Mouse (Mus musculus) gastrocnemius, postnatal 14 days (tissue): ENCODE results near the gene Gsx2. TPM values are rescaled to one million over a fixed set of nuclear protein-coding genes. Genes with fewer than 3 reads are reported as not detected.

Source experiments
- DNase-seq: peaks from one replicate; pipeline ENCODE4 v3.0.0; 2021; ENCODE audit warnings: mixed read lengths
- intact Hi-C: fragments of 180-260 bp; cut with DNase I; formaldehyde crosslinking; loops from one replicate; pipeline ENCODE4 v1.15.1; 2025; ENCODE audit warnings: low total_unique reads
- long read RNA-seq, 2 experiments: library from polyadenylated mRNA; stranded (forward); transcript quantifications; one replicate each; pipeline ENCODE4 v2.0.0; 2021
- total RNA-seq, 2 experiments: library from RNA; stranded (reverse); gene quantifications; 2 replicates each; pipeline ENCODE4 v1.2.3; 2021

Gsx2 gene
- total RNA-seq: not detected
- long read RNA-seq, experiment 1: 0 reads
- long read RNA-seq, experiment 2: 0 reads

- intact Hi-C loops: no loop called here
- DNase-seq: no peak
Observed at GRCm38 (mm10) chr5:75075383-75075941, at the start of gene Gsx2. Gene Gsx2, plus strand, starts transcription at chr5:75075601.

- DNase-seq: no peak
- intact Hi-C loops: no loop called here
Observed at GRCm38 (mm10) chr5:75035475-75035874, 39.9 kb upstream of the Gsx2 start.

GRCm38 (mm10) chr5:75039307-75039706, 36.1 kb upstream of the Gsx2 start:
- intact Hi-C loops: no loop called here
- no peak for DNase-seq

- no peak for DNase-seq
- intact Hi-C loops: loop anchor here (10.0 kb wide), 1 partner anchor 78 kb away; no protein-coding TSS in a partner anchor
Observed at GRCm38 (mm10) chr5:75043011-75043445, 32.4 kb upstream of the Gsx2 start.

- DNase-seq: peak; percentile 48
Observed at GRCm38 (mm10) chr5:75043621-75044301, 31.6 kb upstream of the Gsx2 start.

GRCm38 (mm10) chr5:75044310-75044904, 31.0 kb upstream of the Gsx2 start, which contains the start of gene Chic2:
Gene Chic2, minus strand, starts transcription at chr5:75044774.
- intact Hi-C loops: loop anchor here (10.0 kb wide), 1 partner anchor 80 kb away; no protein-coding TSS in a partner anchor

More at GRCm38 (mm10) chr5:75043621-75044301, 31.6 kb upstream of the Gsx2 start:
- intact Hi-C loops: loop anchor here (10.0 kb wide), 1 partner anchor 79 kb away; no protein-coding TSS in a partner anchor

GRCm38 (mm10) chr5:75045371-75045770, 30.0 kb upstream of the Gsx2 start:
- DNase-seq: no peak
- intact Hi-C loops: loop anchor here (10.0 kb wide), 1 partner anchor 81 kb away; no protein-coding TSS in a partner anchor

More at GRCm38 (mm10) chr5:75044310-75044904, 31.0 kb upstream of the Gsx2 start, which contains the start of gene Chic2:
- DNase-seq: peak; percentile 90

GRCm38 (mm10) chr5:75046681-75047321, 28.6 kb upstream of the Gsx2 start:
- intact Hi-C loops: loop anchor here (10.0 kb wide), 1 partner anchor 82 kb away; no protein-coding TSS in a partner anchor

GRCm38 (mm10) chr5:75051109-75051508, 24.3 kb upstream of the Gsx2 start:
- intact Hi-C loops: no loop called here
- no peak for DNase-seq

More at GRCm38 (mm10) chr5:75046681-75047321, 28.6 kb upstream of the Gsx2 start:
- peak; percentile 64 for DNase-seq

- DNase-seq: no peak
- intact Hi-C loops: no loop called here
Observed at GRCm38 (mm10) chr5:75063177-75063576, 12.2 kb upstream of the Gsx2 start.

GRCm38 (mm10) chr5:75066715-75067114, 8.7 kb upstream of the Gsx2 start:
- no peak for DNase-seq
- intact Hi-C loops: no loop called here

GRCm38 (mm10) chr5:75067125-75067756, 8.2 kb upstream of the Gsx2 start:
- intact Hi-C loops: no loop called here
- DNase-seq: peak; percentile 30

- DNase-seq: no peak
- intact Hi-C loops: no loop called here
Observed at GRCm38 (mm10) chr5:75070132-75070531, 5.3 kb upstream of the Gsx2 start.

GRCm38 (mm10) chr5:75070656-75071375, 4.6 kb upstream of the Gsx2 start:
- intact Hi-C loops: no loop called here
- no peak for DNase-seq

- intact Hi-C loops: no loop called here
- no peak for DNase-seq
Observed at GRCm38 (mm10) chr5:75071951-75072350, 3.5 kb upstream of the Gsx2 start.

GRCm38 (mm10) chr5:75072532-75072931, 2.9 kb upstream of the Gsx2 start:
- DNase-seq: no peak
- intact Hi-C loops: no loop called here

- DNase-seq: no peak
- intact Hi-C loops: no loop called here
Observed at GRCm38 (mm10) chr5:75073167-75073566, 2.2 kb upstream of the Gsx2 start.

- DNase-seq: no peak
- intact Hi-C loops: no loop called here
Observed at GRCm38 (mm10) chr5:75073684-75074083, 1.7 kb upstream of the Gsx2 start.

- intact Hi-C loops: no loop called here
- no peak for DNase-seq
Observed at GRCm38 (mm10) chr5:75074132-75074531, 1.3 kb upstream of the Gsx2 start.
